Mouse (Mus musculus) left cerebral cortex, postnatal 14 days (tissue): ENCODE data around the gene Abcg8. TPM values are rescaled to one million over a fixed set of nuclear protein-coding genes. Genes with fewer than 3 reads are reported as not detected.

ENCODE experiments used
- DNase-seq, 2 experiments: peaks; one replicate each; pipeline ENCODE4 v3.0.0; 2021 to 2022; ENCODE audit warnings: low spot score in 2 of 2, mixed read lengths in 1 of 2
- intact Hi-C: fragments of 180-260 bp; cut with DNase I; formaldehyde crosslinking; loops from one replicate; pipeline ENCODE4 v1.15.1; 2025
- long read RNA-seq, 2 experiments: library from polyadenylated mRNA; stranded (forward); transcript quantifications; one replicate each; pipeline ENCODE4 v2.0.0; 2021
- total RNA-seq, 2 experiments: library from RNA; stranded (reverse); gene quantifications; 2 replicates each; pipeline ENCODE4 v1.2.3; 2021

Abcg8 gene
- under 1 TPM in 1 of 2 experiments, not detected in 1; 0.15 TPM for total RNA-seq
- long read RNA-seq, experiment 1: 0 reads
- long read RNA-seq, experiment 2: 0 reads

GRCm38 (mm10) chr17:84675951-84676366, at the start of gene Abcg8:
Gene Abcg8, plus strand, starts transcription at chr17:84676302.
- no peak for DNase-seq
- intact Hi-C loops: no loop called here

DNA sequence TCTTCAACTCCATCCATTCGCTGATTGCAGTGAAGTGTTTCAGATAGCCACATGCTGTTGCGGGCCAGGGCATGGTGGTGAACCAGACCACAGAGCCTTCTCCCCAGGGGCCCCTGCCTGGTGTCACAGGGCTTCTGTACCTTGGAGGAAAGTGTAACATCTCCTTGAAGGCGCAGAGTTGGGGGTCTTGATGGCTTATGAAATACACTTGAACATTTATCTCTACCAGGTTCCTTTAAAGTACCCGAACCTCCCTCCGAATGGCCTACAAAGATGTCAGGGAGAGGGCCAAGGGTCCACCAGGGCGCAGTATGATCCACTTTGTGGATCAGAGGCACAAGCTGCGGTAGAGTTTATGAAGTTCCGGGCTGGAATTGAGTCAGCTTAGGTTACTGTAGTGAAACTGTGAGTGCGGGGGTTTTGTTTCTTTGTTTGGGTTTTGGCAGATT, 49.2 kb upstream of the Abcg8 start:
- DNase-seq: no peak
- intact Hi-C loops: no loop called here

DNA sequence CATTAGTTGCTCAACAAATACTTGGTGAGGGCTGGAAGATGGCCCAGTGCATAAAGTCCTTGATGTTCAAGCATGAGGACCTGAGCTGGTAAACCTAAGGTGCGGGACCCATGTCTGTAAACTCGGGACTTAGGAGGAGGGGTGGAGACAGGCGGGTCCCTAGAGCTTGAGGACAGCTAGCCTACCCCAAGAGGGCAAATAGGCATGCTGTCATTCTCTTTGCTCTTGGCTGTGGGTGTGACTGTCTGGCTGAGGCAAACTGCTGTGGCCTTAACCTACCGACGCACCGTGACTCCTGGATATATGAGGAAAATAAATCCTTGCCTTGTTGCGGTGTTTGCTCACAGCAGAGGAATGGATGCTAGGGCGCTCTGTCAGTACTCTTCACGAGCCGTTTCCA, 48.4 kb upstream of the Abcg8 start:
- intact Hi-C loops: no loop called here
- no peak for DNase-seq

DNA sequence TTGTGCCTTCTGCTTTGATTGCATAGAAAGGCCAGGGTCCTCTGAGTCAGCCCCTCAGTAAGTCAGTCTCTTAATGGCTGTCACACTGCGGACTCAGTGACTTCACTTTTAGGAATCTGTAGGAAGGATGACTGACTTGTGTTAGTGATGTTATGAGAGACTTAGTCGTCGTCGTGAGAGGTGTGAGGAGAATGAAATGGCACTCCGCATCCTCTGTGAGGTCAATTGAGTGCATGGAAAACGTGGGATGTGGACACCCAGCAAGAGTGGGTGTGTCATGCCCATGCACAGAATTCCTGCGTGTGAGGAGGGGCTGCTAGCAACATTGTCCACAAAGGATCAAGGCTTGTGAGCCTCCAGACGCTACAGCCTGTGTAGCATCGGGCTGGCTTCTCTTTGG, 47.5 kb upstream of the Abcg8 start:
- intact Hi-C loops: no loop called here
- DNase-seq: no peak

- intact Hi-C loops: no loop called here
- DNase-seq: no peak
Observed at GRCm38 (mm10) chr17:84631836-84632235, 44.3 kb upstream of the Abcg8 start.

DNA sequence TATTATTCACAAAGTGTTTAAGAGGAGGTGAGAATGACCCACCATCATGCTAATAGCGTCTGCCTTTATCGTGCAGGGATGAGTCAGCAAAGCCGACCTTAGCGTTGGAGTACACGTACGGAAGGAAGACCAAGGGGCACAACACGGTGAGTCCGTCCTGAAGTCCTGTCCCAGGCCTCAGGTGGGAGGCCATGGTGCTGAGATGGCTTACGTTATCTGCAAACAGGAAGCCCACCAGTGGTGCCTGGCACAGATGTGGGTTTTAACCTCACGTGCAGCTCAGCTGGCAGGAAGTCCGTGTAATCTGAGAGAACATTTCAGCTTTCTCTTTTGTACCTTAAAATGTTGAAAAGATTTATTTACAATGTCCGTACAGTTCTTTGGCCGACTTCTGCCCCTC, 42.7 kb upstream of the Abcg8 start:
- intact Hi-C loops: no loop called here
- no peak for DNase-seq

DNA sequence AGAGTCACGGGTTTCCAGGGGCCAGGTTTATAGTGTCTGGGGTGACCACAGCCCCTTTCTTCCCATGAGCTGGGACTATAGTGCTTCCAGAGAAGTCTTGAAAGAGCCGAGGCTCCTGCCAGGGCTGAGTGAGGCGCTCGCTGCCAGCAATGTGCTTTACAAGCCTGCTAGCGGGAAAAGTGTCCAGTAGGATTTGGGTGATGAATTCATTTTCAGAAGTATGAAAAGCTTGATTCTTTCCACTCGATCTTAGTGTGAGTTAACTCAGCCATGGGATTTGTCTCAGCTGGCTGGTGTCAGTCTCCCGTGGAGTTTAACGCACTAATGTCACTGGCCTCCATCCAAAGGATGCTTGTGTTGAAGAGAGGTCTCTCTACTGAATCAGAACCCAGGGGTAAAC, 39.8 kb upstream of the Abcg8 start:
- DNase-seq: no peak
- intact Hi-C loops: no loop called here

GRCm38 (mm10) chr17:84637971-84638370, 38.1 kb upstream of the Abcg8 start:
- DNase-seq: no peak
- intact Hi-C loops: no loop called here

- DNase-seq: no peak
- intact Hi-C loops: loop anchor here (5.0 kb wide), 1 partner anchor 173 kb away; the partner anchor contains the start of gene Thada
Observed at GRCm38 (mm10) chr17:84639796-84640378, 36.2 kb upstream of the Abcg8 start.

- intact Hi-C loops: loop anchor here (5.0 kb wide), 1 partner anchor 175 kb away; the partner anchor contains the start of gene Thada
Observed at GRCm38 (mm10) chr17:84641893-84642292, 34.2 kb upstream of the Abcg8 start.

DNA sequence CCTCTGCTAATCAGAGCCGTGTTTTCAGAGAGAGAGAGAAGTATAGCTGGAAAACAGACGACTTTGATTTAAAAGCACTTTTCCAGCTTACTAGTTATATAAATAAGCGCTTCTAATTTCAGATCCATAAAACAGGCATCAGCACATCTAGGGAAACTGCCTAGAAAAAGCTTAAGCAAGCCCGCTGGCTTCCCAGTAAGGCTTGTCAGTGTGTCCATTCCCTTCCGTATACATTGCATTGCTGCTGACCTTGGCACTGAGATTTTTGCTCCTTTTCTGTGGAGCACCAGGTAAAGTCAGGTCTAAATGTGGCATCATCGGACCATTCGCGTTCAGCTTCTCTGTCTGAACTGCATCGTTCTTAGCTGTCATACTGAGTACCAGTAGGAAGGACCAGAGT, 33.8 kb upstream of the Abcg8 start:
- intact Hi-C loops: loop anchor here (5.0 kb wide), 1 partner anchor 175 kb away; the partner anchor contains the start of gene Thada
- DNase-seq: no peak

More at GRCm38 (mm10) chr17:84641893-84642292, 34.2 kb upstream of the Abcg8 start:
- DNase-seq: peak; percentile 77 to 79

- intact Hi-C loops: loop anchor here (5.0 kb wide), 1 partner anchor 177 kb away; the partner anchor contains the start of gene Thada
- no peak for DNase-seq
Observed at GRCm38 (mm10) chr17:84644292-84645050, 31.6 kb upstream of the Abcg8 start.

DNA sequence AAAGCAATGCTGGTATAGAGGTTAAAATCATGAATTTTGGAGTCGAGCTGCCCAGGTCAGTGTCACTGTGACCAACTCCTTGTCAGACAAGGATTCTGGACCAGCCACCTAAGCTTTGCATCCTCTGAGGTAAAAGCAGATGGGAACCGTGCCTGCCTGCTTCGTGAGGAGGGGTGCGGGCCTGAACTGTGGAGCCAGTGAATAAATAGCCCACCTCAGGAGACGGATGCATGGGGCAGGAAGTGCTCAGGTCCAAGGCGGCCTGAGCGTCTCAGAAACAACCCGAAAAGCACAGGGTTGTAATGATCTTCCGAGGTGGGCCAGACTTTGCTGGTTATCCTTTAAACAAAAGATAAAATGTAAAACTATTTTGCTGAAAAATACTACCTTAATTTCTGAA, 31.0 kb upstream of the Abcg8 start:
- DNase-seq: no peak
- intact Hi-C loops: no loop called here

DNA sequence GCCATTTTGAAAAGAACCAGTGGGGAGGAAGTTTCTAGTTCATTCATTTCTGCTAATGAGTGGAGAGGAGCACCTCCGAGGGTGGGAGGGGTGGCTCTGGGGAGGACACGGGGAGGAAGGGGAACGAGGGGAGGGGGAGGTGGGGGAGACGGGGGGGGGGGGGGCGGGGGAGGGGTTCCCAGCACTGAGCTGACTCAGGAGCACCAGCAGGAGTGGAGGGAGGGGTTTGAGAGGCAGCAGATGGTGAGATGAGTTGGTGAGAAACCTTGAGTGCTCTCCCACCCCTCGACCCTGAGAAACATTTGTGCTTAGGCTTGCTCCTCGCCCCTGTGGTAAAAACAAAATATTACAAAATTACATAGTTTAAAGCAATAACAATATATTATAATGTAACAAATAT, 30.2 kb upstream of the Abcg8 start:
- intact Hi-C loops: no loop called here
- DNase-seq: no peak

- DNase-seq: no peak
Observed at GRCm38 (mm10) chr17:84646477-84646876, 29.6 kb upstream of the Abcg8 start.

DNA sequence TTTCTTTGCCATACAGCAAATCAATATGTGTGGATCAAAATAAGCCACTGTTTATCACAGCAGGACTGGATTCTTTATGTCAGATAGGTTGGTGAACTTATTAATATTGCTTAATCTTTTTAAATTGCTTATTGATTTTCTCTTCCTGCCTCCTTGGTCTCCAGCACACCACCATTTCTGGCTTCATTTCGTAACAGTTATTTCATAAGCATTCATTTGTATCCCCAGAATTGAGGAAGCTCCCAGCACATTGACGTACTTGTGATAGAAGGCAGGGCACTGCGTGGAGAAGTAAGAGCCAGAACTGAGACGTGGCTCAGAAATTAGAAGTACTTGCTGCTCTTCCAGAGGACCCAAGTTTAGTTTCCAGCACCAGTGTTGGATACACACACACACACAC, 28.5 kb upstream of the Abcg8 start:
- DNase-seq: no peak
- intact Hi-C loops: no loop called here

More at GRCm38 (mm10) chr17:84646477-84646876, 29.6 kb upstream of the Abcg8 start:
- intact Hi-C loops: no loop called here

GRCm38 (mm10) chr17:84650302-84651017, 25.6 kb upstream of the Abcg8 start:
- DNase-seq: no peak
- intact Hi-C loops: no loop called here

DNA sequence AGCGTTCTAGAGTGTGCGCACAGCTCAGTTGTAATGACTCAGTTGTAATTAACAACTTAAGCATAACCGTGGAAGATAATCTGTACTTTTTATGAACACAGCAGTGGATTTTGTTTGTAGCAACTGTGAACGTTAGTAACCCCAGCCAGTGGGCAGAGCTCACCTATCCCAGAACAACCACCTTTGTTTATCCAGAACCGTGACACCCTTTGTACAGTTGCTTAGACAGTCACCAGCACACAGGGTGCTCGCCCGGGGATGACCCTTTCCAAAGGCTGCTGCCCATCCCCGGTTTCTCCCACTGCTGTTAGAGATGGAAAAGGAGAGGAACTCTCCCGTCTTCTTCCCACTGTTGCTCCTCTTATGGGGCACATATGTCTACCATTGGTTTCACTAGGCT, 22.6 kb upstream of the Abcg8 start:
- intact Hi-C loops: no loop called here
- no peak for DNase-seq

- no peak for DNase-seq
- intact Hi-C loops: no loop called here
Observed at GRCm38 (mm10) chr17:84656205-84656604, 19.9 kb upstream of the Abcg8 start.
